Mouse (Mus musculus): ENCODE results near the gene BC016579. TPM values are rescaled to one million over a fixed set of nuclear protein-coding genes. Genes with fewer than 3 reads are reported as not detected.

The BC016579 gene
- polyA plus RNA-seq, 1 experiment from 2014 or later = 10.6 TPM

- 0 out of 2 replicates have a peak, but pooled peaks have one; percentile 55 for ATAC-seq (ENCODE audit: low FRiP score, low TSS enrichment)
These were observed 44.6 kb downstream of the BC016579 start for GRCm38 (mm10) chr16:45609300-45609699.

GRCm38 (mm10) chr16:45608481-45608954, 45.4 kb downstream of the BC016579 start:
- TF ChIP-seq EP300 (optimal IDR thresholded peaks at IDR 0.05) (no peak), CTCF (IDR thresholded peaks at IDR 0.05; ENCODE audit: low read depth) (peak; percentile 93)
- H3K9ac ChIP-seq (ENCODE audit: low read length) = no peak overlapping the region
- no peaks in the 10 kb centered on the region for H3K4me1 ChIP-seq (replicated peaks; ENCODE audit: control insufficient read depth, insufficient read depth)
- ATAC-seq (ENCODE audit: low FRiP score, low TSS enrichment) (peak; percentile 87), DNase-seq (ENCODE audit: low spot score) (peak; percentile 42)
- H3K4me2 ChIP-seq (replicated peaks; ENCODE audit: low read depth) = no peak overlapping the region
- no peak overlapping the region for H3K4me3 ChIP-seq (ENCODE audit: low read depth, low read length)
- no peaks in the 10 kb centered on the region for H3K36me3 ChIP-seq (ENCODE audit: control insufficient read depth, insufficient read depth, low read length)
- no peaks in the 10 kb centered on the region for H3K27me3 ChIP-seq (ENCODE audit: control insufficient read depth, insufficient read depth, low read length)
- 14% methylated on average over 4 of the region's 4 CpGs for WGBS
- peak overlapping the region; percentile 66 for H3K27ac ChIP-seq (replicated peaks)
- no peaks in the 10 kb centered on the region for H3K9me3 ChIP-seq (ENCODE audit: control insufficient read depth, low read length)

More at GRCm38 (mm10) chr16:45609300-45609699, 44.6 kb downstream of the BC016579 start:
- H3K9ac ChIP-seq (ENCODE audit: low read length) = no peak overlapping the region
- H3K4me2 ChIP-seq (replicated peaks; ENCODE audit: low read depth) = no peak overlapping the region
- H3K4me1 ChIP-seq (replicated peaks; ENCODE audit: control insufficient read depth, insufficient read depth) = no peaks in the 10 kb centered on the region
- 60% methylated on average over 3 of the region's 3 CpGs for WGBS
- H3K9me3 ChIP-seq (ENCODE audit: control insufficient read depth, low read length) = no peaks in the 10 kb centered on the region
- H3K36me3 ChIP-seq (ENCODE audit: control insufficient read depth, insufficient read depth, low read length) = no peaks in the 10 kb centered on the region
- TF ChIP-seq CTCF (IDR thresholded peaks at IDR 0.05; ENCODE audit: low read depth) = peak; percentile 83
- TF ChIP-seq EP300 (optimal IDR thresholded peaks at IDR 0.05) = no peak
- peak overlapping the region; percentile 66; the same call in 1 of the 2 replicates for H3K27ac ChIP-seq (replicated peaks)
- DNase-seq (ENCODE audit: low spot score) = peak; percentile 29
- H3K27me3 ChIP-seq (ENCODE audit: control insufficient read depth, insufficient read depth, low read length) = no peaks in the 10 kb centered on the region
- H3K4me3 ChIP-seq (ENCODE audit: low read depth, low read length) = no peak overlapping the region

- no peaks in the 10 kb centered on the region for H3K9me3 ChIP-seq (ENCODE audit: control insufficient read depth, low read length)
- no peak for TF ChIP-seq CTCF (IDR thresholded peaks at IDR 0.05; ENCODE audit: low read depth)
- no peak for TF ChIP-seq EP300 (optimal IDR thresholded peaks at IDR 0.05)
- no peaks in the 10 kb centered on the region for H3K36me3 ChIP-seq (ENCODE audit: control insufficient read depth, insufficient read depth, low read length)
- no peaks in the 10 kb centered on the region for H3K27me3 ChIP-seq (ENCODE audit: control insufficient read depth, insufficient read depth, low read length)
- H3K4me3 ChIP-seq (ENCODE audit: low read depth, low read length) = no peak overlapping the region
- ATAC-seq (ENCODE audit: low FRiP score, low TSS enrichment) = no peak
- no peaks in the 10 kb centered on the region for H3K4me1 ChIP-seq (replicated peaks; ENCODE audit: control insufficient read depth, insufficient read depth)
- H3K4me2 ChIP-seq (replicated peaks; ENCODE audit: low read depth) = no peak overlapping the region
- H3K27ac ChIP-seq (replicated peaks) = no peak overlapping the region
- no peak overlapping the region for H3K9ac ChIP-seq (ENCODE audit: low read length)
- DNase-seq (ENCODE audit: low spot score) = no peak
These were observed 58.4 kb downstream of the BC016579 start for GRCm38 (mm10) chr16:45595494-45595893.

- 79% methylated on average over 1 of the region's 1 CpGs for WGBS
- Histone ChIP-seq H3K9ac (ENCODE audit: low read length) (no peak overlapping the region), H3K4me2 (replicated peaks; ENCODE audit: low read depth) (no peak overlapping the region), H3K27me3 (ENCODE audit: control insufficient read depth, insufficient read depth, low read length) (no peaks in the 10 kb centered on the region), H3K27ac (replicated peaks) (no peak overlapping the region), H3K4me1 (replicated peaks; ENCODE audit: control insufficient read depth, insufficient read depth) (no peaks in the 10 kb centered on the region), H3K4me3 (ENCODE audit: low read depth, low read length) (no peak overlapping the region), H3K9me3 (ENCODE audit: control insufficient read depth, low read length) (no peaks in the 10 kb centered on the region), H3K36me3 (ENCODE audit: control insufficient read depth, insufficient read depth, low read length) (no peaks in the 10 kb centered on the region)
- no peak for TF ChIP-seq CTCF (IDR thresholded peaks at IDR 0.05; ENCODE audit: low read depth)
- no peak for TF ChIP-seq EP300 (optimal IDR thresholded peaks at IDR 0.05)
- no peak for ATAC-seq (ENCODE audit: low FRiP score, low TSS enrichment)
- no peak for DNase-seq (ENCODE audit: low spot score)
These were observed 60.2 kb downstream of the BC016579 start for GRCm38 (mm10) chr16:45593656-45594055.

GRCm38 (mm10) chr16:45582512-45582911, 71.4 kb downstream of the BC016579 start:
- 20% methylated on average over 2 of the region's 2 CpGs for WGBS
- no peak overlapping the region for H3K27ac ChIP-seq (replicated peaks)
- no peak overlapping the region for H3K9ac ChIP-seq (ENCODE audit: low read length)
- H3K4me1 ChIP-seq (replicated peaks; ENCODE audit: control insufficient read depth, insufficient read depth) = no peaks in the 10 kb centered on the region
- DNase-seq (ENCODE audit: low spot score) (peak; percentile 47), ATAC-seq (ENCODE audit: low FRiP score, low TSS enrichment) (no peak)
- H3K4me2 ChIP-seq (replicated peaks; ENCODE audit: low read depth) = no peak overlapping the region
- no peaks in the 10 kb centered on the region for H3K36me3 ChIP-seq (ENCODE audit: control insufficient read depth, insufficient read depth, low read length)
- H3K9me3 ChIP-seq (ENCODE audit: control insufficient read depth, low read length) = no peaks in the 10 kb centered on the region
- H3K27me3 ChIP-seq (ENCODE audit: control insufficient read depth, insufficient read depth, low read length) = no peaks in the 10 kb centered on the region
- TF ChIP-seq EP300 (optimal IDR thresholded peaks at IDR 0.05) (no peak), CTCF (IDR thresholded peaks at IDR 0.05; ENCODE audit: low read depth) (peak; percentile 77)
- no peak overlapping the region for H3K4me3 ChIP-seq (ENCODE audit: low read depth, low read length)

- ATAC-seq (ENCODE audit: low FRiP score, low TSS enrichment) = no peak
- DNase-seq (ENCODE audit: low spot score) = peak; percentile 15
- Histone ChIP-seq H3K4me3 (ENCODE audit: low read depth, low read length) (no peak overlapping the region), H3K4me2 (replicated peaks; ENCODE audit: low read depth) (no peak overlapping the region), H3K9me3 (ENCODE audit: control insufficient read depth, low read length) (no peaks in the 10 kb centered on the region), H3K36me3 (ENCODE audit: control insufficient read depth, insufficient read depth, low read length) (no peaks in the 10 kb centered on the region), H3K27me3 (ENCODE audit: control insufficient read depth, insufficient read depth, low read length) (no peaks in the 10 kb centered on the region), H3K9ac (ENCODE audit: low read length) (no peak overlapping the region), H3K27ac (replicated peaks) (no peak overlapping the region), H3K4me1 (replicated peaks; ENCODE audit: control insufficient read depth, insufficient read depth) (no peaks in the 10 kb centered on the region)
- 58% methylated on average over 12 of the region's 12 CpGs for WGBS
- peak; percentile 55 for TF ChIP-seq CTCF (IDR thresholded peaks at IDR 0.05; ENCODE audit: low read depth)
- TF ChIP-seq EP300 (optimal IDR thresholded peaks at IDR 0.05) = no peak
These were observed 74.0 kb downstream of the BC016579 start for GRCm38 (mm10) chr16:45579883-45580282.

Other genes starting within 250 kb of the BC016579 start
- gene Cd200, start 245.0 kb downstream of the BC016579 start, polyA plus RNA-seq (2015; fragmentation: Nextera tagmentation; extraction: Ambion mirVana) = 84.1 and 87.8 TPM in 2 replicates
- 0.27 and 0.34 TPM in 2 replicates for gene Gm609, start 161.1 kb downstream of the BC016579 start, polyA plus RNA-seq (2015; fragmentation: Nextera tagmentation; extraction: Ambion mirVana)
- gene Gm17783, start 122.0 kb downstream of the BC016579 start, polyA plus RNA-seq (2015; fragmentation: Nextera tagmentation; extraction: Ambion mirVana) = 0.11 TPM in 1 of 2 replicates, not detected in the other
- not detected in 2 replicates for gene Slc9c1, start 118.8 kb downstream of the BC016579 start, polyA plus RNA-seq (2015; fragmentation: Nextera tagmentation; extraction: Ambion mirVana)
- 0.11 and 0.12 TPM in 2 replicates for gene Gcsam, start 43.7 kb downstream of the BC016579 start, polyA plus RNA-seq (2015; fragmentation: Nextera tagmentation; extraction: Ambion mirVana)
- gene Tmprss7, start 39.6 kb upstream of the BC016579 start, polyA plus RNA-seq (2015; fragmentation: Nextera tagmentation; extraction: Ambion mirVana) = 0.13 and 0.21 TPM in 2 replicates
- 11.1 and 11.2 TPM in 2 replicates for gene Tagln3, start 70.5 kb upstream of the BC016579 start, polyA plus RNA-seq (2015; fragmentation: Nextera tagmentation; extraction: Ambion mirVana)
- 19.8 and 21.6 TPM in 2 replicates for gene Abhd10, start 88.9 kb upstream of the BC016579 start, polyA plus RNA-seq (2015; fragmentation: Nextera tagmentation; extraction: Ambion mirVana)